Comparison of ENCODE assay signal across 8 mouse cellular contexts in the genomic region with DNA sequence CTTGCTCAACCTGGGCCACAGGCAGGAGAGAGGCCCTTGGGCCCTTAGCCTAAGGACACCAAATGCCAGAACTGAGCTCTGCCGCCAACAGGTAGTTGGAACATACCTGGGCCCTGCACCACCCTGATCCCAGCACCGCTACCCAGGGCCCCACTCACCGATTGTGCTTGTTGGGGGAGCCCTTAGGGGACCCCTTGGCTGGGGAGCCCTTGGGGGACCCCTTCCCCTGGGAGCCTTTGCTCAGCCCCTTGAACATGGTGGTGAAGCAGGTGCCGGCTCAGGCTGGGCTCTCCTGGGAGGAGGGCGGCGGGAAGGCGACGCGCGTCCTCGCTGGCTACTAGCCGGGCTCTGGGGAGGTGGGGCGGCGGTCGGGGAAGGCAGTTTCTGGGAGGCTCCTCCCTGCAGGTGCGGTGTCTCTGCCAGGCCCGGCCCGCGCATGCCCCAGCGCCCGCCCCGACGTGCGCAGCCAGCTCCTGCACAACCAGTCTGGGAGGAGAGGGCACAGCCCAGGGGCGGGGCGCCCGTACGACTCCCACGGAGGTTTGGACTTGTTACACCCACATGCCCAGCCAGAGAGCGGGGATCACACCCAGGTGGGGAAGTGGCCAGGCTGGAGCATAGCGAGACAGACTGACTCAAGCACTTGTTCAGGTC. TPM values are rescaled to one million over a fixed set of nuclear protein-coding genes. Genes with fewer than 3 reads are reported as not detected.
DNase-seq lines count a peak whose midpoint lies in the region; ATAC-seq lines count a peak whose summit lies in the region.

A gene (minus strand): TSS at position 336 of the 654 bp plus-strand sequence.

- no peaks in the 10 kb centered on the region for H3K9me3 ChIP-seq in heart, embryonic 11.5 days (replicated peaks; ENCODE audit: control insufficient read depth, low read length)

- no peak within 1 kb of the TSS for H3K9ac ChIP-seq in heart, embryonic 11.5 days (ENCODE audit: low read depth, low read length)

- peaks cover 48% of the 10 kb centered on the region for H3K27me3 ChIP-seq in heart, embryonic 11.5 days (ENCODE audit: control insufficient read depth, insufficient read depth, low read length)

- ATAC-seq in heart, embryonic 11.5 days (replicated peaks; ENCODE audit: insufficient number of reproducible peaks, low FRiP score, low TSS enrichment), result peak; percentile 53

- WGBS in heart, embryonic 11.5 days (ENCODE audit: insufficient replicate concordance), result 16% methylated on average over 31 of the region's 31 CpGs

- H3K4me1 ChIP-seq in heart, embryonic 11.5 days (ENCODE audit: control insufficient read depth, insufficient read depth, low read length), result no peaks in the 10 kb centered on the region; the same call in 1 of the 2 replicates

- no peak within 1 kb of the TSS for H3K4me3 ChIP-seq in heart, embryonic 11.5 days (ENCODE audit: low read depth, low read length)

- no peak within 1 kb of the TSS for H3K27ac ChIP-seq in heart, embryonic 11.5 days (ENCODE audit: low read depth, low read length)

- peak within 1 kb of the TSS; percentile 46 for H3K4me2 ChIP-seq in heart, embryonic 11.5 days

- DNase-seq in spleen, adult 12 weeks (ENCODE audit: low spot score), result peak; percentile 29
- DNase-seq in spleen, postnatal 14 days (ENCODE audit: low spot score in 2 of 2), result no peak
- peak; percentile 91 for DNase-seq in kidney, postnatal 10 days
- peak; percentile 90 for DNase-seq in lung, postnatal 25 days (ENCODE audit: low spot score)
- DNase-seq in thymus, postnatal 14 days, result peak; percentile 82
- no peak for DNase-seq in cerebellum, postnatal 36 days
- no peak for DNase-seq in frontal cortex, postnatal 10 days (ENCODE audit: low spot score in 2 of 2)

- peaks cover under 1% of the 10 kb centered on the region; the same call in 1 of the 2 replicates for H3K36me3 ChIP-seq in heart, embryonic 11.5 days (ENCODE audit: control insufficient read depth, insufficient read depth, low read length)

RNA-seq across cellular contexts. Expression of the gene that starts here (rescaled TPM):
- polyA plus RNA-seq in heart, embryonic 11.5 days (2014; fragmentation: Nextera tagmentation; extraction: Ambion mirVana), result 0.26 and 0.31 TPM in 2 replicates

Comparison
In these comparisons a context has a peak if more than half of its experiments do, and no peak if none do; other contexts are left out.
1. DNase-seq: peak in spleen, adult 12 weeks (single experiment), kidney, postnatal 10 days (single experiment), lung, postnatal 25 days (single experiment) and thymus, postnatal 14 days (single experiment); none in spleen, postnatal 14 days (0 of 2), cerebellum, postnatal 36 days (0 of 2) and frontal cortex, postnatal 10 days (0 of 2).
2. Peak in ATAC-seq and H3K4me2 ChIP-seq in heart, embryonic 11.5 days; RNA of the gene not detected or under 1 TPM.